Mouse (Mus musculus) central nervous system, embryonic 18 days (tissue): ENCODE results near the gene Copb1. TPM values are rescaled to one million over a fixed set of nuclear protein-coding genes. Genes with fewer than 3 reads are reported as not detected.

Experiments
- polyA plus RNA-seq: library from polyadenylated mRNA; depleted of rRNA; stranded (reverse); fragments of >200 nt; gene quantifications from 2 replicates; pipeline ENCODE4 v1.2.3, GENCODE M21; 2012; rRNA removed

Gene Copb1
- polyA plus RNA-seq, result 66.0 and 71.3 TPM in 2 replicates

DNA sequence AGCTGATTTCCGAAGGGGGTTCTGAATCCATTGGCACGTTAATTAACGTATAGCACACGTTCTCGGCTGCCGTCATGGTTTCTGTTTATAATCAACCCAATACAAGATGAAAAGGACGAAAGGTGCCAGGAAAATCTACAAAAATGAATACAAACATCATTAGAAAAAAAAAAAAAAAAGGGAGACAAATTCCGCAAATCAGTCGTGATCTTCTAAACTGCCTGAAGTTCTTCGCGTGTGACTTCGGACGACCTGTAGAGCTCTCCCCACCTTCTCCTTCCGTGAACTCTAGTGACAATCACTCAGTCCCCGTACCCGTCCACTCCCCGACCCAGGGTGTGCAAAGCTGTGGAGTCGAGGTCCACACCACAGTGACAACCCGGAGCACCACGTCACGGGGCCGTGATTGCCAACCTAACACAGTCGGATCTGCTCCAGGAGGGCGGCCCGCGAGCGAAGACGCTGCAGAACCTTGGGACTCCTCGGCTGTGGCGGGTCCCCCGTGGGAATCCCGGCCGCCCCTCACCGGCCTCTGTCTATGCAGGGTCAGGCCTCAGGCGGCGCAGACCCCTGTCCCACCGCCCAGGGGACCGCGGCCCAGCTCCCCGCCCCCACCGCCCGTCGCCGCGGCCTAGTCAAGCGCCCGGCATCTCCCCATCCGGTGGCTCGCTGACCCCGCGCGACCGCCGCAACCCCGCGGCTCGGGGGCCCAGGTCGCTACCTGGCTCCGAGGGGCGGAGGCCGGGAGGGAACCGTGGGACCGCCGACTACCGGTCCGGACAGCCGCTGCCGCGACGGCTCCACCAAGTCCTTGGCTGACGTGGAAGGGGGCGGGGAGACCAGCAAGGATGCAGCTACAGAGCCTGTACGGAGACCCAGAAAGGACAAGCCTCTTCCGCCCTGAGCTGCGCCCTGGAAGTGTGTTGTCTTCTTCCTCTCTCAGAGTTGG, at the start of gene Copb1:
Copb1 (minus strand) TSS at position 827 of the 949 bp plus-strand sequence.

DNA sequence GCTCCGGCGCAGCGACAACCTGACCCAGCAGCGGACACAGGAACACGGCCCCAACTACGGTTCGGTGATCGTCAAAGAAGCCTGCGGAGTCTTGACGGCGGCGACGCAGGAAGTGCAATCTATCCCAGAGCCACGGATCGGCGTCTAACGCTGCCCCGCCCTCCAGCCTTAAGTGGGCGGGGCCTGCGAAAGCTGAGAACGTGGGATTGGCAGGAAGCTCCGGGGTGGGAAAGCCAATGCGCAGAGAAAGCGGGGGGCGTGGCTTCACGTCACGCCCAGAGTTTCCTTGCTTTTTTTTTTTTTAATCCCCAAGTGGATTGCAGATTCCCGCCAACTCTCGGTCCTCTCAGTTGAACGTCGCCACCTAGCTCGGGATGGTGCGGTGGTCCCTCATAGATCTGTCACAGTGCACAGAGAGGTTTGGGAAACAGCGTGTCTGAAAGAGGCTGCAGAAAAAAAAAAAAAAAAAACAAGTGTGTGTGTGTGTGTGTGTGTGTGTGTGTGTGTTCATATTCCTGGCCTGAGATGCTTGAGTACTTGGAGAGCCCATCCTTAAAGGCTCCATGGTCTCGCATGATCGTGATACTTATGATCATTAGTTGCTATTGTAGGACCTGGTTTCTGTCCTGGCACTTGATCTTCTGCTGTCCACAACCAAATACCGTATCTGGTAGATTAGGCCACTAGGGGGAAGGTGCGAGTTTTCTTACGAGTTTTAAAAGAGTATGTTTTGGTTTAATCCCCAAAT, 21.7 kb upstream of the Copb1 start, which contains the start of gene Psma1:
Psma1 (minus strand) TSS at position 114 of the 748 bp plus-strand sequence.

Other genes starting within 250 kb of the Copb1 start
- gene Rras2, start 136.9 kb downstream of the Copb1 start, polyA plus RNA-seq, result 35.9 and 37.0 TPM in 2 replicates
- gene Psma1, start 21.4 kb upstream of the Copb1 start, polyA plus RNA-seq, result 271 and 298 TPM in 2 replicates
- 8.5 and 10.9 TPM in 2 replicates for gene Pde3b, start 160.6 kb upstream of the Copb1 start, polyA plus RNA-seq